Mouse (Mus musculus) embryonic fibroblast, embryonic 13.5 days (primary cell): ENCODE data around the gene Sat2.

Source experiments
- CTCF ChIP-seq: IDR thresholded peaks from 2 replicates; pipeline ENCODE4 v1.5.1; 2011; ENCODE audit warnings: mild to moderate bottlenecking, control low read depth, low read length, moderate library complexity, borderline replicate concordance; ENCODE audit not compliant: insufficient read depth
- POLR2A ChIP-seq: IDR thresholded peaks from 2 replicates; pipeline ENCODE4 v1.6.1; 2011; ENCODE audit warnings: low read depth, mild to moderate bottlenecking, control low read depth, low read length, moderate library complexity

DNA sequence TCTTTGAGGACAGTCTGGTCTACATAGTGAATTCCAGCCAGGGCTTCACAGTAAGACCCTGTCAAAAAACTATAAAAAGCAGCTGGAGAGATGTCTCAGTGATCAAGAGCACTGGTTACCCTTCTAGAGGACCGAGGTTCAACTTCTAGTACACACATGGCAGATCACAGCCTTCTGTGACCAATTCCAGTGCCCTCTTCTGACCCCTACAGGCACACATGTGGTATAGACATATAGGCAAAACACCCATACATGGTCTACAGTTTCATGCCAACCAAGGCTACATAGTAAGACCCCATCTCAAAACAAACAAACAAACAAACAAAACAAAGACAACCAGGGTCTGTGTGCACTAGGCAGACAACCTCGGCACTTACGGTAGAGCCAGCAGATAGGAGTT, 46.6 kb upstream of the Sat2 start:
- TF ChIP-seq POLR2A, result no peak
- TF ChIP-seq CTCF, result no peak
